Mouse (Mus musculus): ENCODE measurements around the gene Cwf19l1.

DNA sequence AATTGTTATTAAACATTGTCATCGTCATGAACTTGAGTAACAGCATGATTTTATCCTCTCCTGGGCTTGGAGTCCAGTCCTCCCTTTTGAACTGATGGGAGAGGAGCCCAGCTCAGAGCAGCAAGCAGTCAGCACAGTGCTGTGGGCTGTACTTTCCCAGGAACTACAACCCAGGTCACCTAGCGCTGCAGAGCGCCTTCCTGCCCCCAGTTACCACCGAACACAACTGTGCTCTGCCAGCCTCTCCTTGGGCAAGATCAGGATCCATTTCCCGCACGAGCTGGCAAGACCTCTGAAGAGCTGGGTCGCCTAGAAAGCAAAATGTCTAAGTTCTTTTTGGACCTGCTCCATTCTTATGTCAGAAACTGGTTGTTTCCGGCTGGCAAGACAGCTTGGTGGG is 39.2 kb upstream of the Cwf19l1 start:
- TF ChIP-seq GATA1 (IDR thresholded peaks at IDR 0.05; ENCODE audit: low read length) (no peak), TAL1 (IDR thresholded peaks at IDR 0.05; ENCODE audit: low read length) (no peak)
